ENCODE assay signal across 25 mouse cellular contexts in genomic region chr6:77047568-77047967, GRCm38 (mm10).
A peak's percentile ranks its signal among the peaks of the same experiment; 100 is the strongest.
DNase-seq lines count a peak whose midpoint lies in the region; ATAC-seq and TF ChIP-seq lines count a peak whose summit lies in the region.
"Had no signal": no experiment of that assay in that cellular context is flagged by ENCODE, and none has a peak within 500 bp of the region (broad histone marks: within the 10 kb centered on the region; RNA-seq: fewer than 3 reads in every experiment).

No protein-coding gene starts in this region.

- H3K4me2 ChIP-seq in forebrain, embryonic 14.5 days (ENCODE audit: low read length), result no peak overlapping the region
- no peak overlapping the region for H3K4me2 ChIP-seq in forebrain, postnatal 0 days (ENCODE audit: low read depth)
- H3K4me2 ChIP-seq in midbrain, embryonic 11.5 days, result no peak overlapping the region
- H3K4me2 ChIP-seq in midbrain, embryonic 15.5 days, result no peak overlapping the region
- no peak overlapping the region for H3K4me2 ChIP-seq in intestine, postnatal 0 days (replicated peaks; ENCODE audit: low read depth)
- H3K4me2 ChIP-seq: heart, embryonic 12.5 days; heart, embryonic 15.5 days had no signal

- TF ChIP-seq CTCF in forebrain, postnatal 0 days (IDR thresholded peaks at IDR 0.05; ENCODE audit: low read depth), result no peak
- TF ChIP-seq CTCF in brain, embryonic 14.5 days (IDR thresholded peaks at IDR 0.05; ENCODE audit: borderline replicate concordance, extremely low read depth, insufficient read depth, insufficient read length), result no peak
- no peak for TF ChIP-seq CTCF in intestine, postnatal 0 days (IDR thresholded peaks at IDR 0.05; ENCODE audit: low read depth)

- 7% methylated on average over 1 of the region's 1 CpGs for WGBS in forebrain, embryonic 14.5 days
- WGBS in forebrain, postnatal 0 days, result 16% methylated on average over 1 of the region's 1 CpGs
- 34% methylated on average over 1 of the region's 1 CpGs for WGBS in midbrain, embryonic 11.5 days
- 20% methylated on average over 1 of the region's 1 CpGs for WGBS in midbrain, embryonic 15.5 days
- WGBS in intestine, postnatal 0 days, result 84% methylated on average over 1 of the region's 1 CpGs

- H3K27ac ChIP-seq in forebrain, embryonic 14.5 days (ENCODE audit: low read depth, low read length), result no peak overlapping the region
- no peak overlapping the region for H3K27ac ChIP-seq in forebrain, postnatal 0 days (ENCODE audit: low read depth, low read length)
- peak overlapping the region; percentile 59; the same call in 1 of the 2 replicates for H3K27ac ChIP-seq in midbrain, embryonic 11.5 days (ENCODE audit: low read depth, low read length)
- H3K27ac ChIP-seq in midbrain, embryonic 15.5 days, result no peak overlapping the region
- H3K27ac ChIP-seq in intestine, postnatal 0 days (ENCODE audit: low read depth, low read length), result no peak overlapping the region
- H3K27ac ChIP-seq: heart, embryonic 15.5 days had no signal

- no peak for TF ChIP-seq POLR2A in brain, embryonic 14.5 days (IDR thresholded peaks at IDR 0.05; ENCODE audit: borderline replicate concordance, extremely low read depth, insufficient read depth, insufficient read length, poor library complexity, severe bottlenecking)

- H3K27me3 ChIP-seq in forebrain, embryonic 14.5 days (replicated peaks; ENCODE audit: control insufficient read depth, insufficient read depth, low read length), result no peaks in the 10 kb centered on the region
- H3K27me3 ChIP-seq in forebrain, postnatal 0 days (ENCODE audit: insufficient read depth, low read length), result no peaks in the 10 kb centered on the region
- no peaks in the 10 kb centered on the region for H3K27me3 ChIP-seq in midbrain, embryonic 11.5 days (ENCODE audit: control insufficient read depth, insufficient read depth, low read length)
- no peaks in the 10 kb centered on the region for H3K27me3 ChIP-seq in midbrain, embryonic 15.5 days (replicated peaks)
- no peaks in the 10 kb centered on the region for H3K27me3 ChIP-seq in intestine, postnatal 0 days (replicated peaks; ENCODE audit: control insufficient read depth, insufficient read depth, low read length)
- H3K27me3 ChIP-seq: heart, embryonic 12.5 days; heart, embryonic 15.5 days had no signal

- H3K4me3 ChIP-seq in forebrain, embryonic 14.5 days (ENCODE audit: low read depth, low read length), result no peak overlapping the region
- no peak overlapping the region for H3K4me3 ChIP-seq in forebrain, postnatal 0 days (ENCODE audit: low read depth, low read length)
- no peak overlapping the region for H3K4me3 ChIP-seq in midbrain, embryonic 11.5 days (ENCODE audit: low read depth, low read length)
- no peak overlapping the region for H3K4me3 ChIP-seq in midbrain, embryonic 15.5 days
- no peak overlapping the region for H3K4me3 ChIP-seq in intestine, postnatal 0 days (ENCODE audit: low read depth, low read length)
- H3K4me3 ChIP-seq: heart, embryonic 12.5 days; heart, embryonic 15.5 days; hindbrain, embryonic 10.5 days had no signal

- H3K4me1 ChIP-seq in forebrain, embryonic 14.5 days (ENCODE audit: control insufficient read depth, insufficient read depth, low read length), result peaks cover 15% of the 10 kb centered on the region; the same call in 1 of the 2 replicates
- no peaks in the 10 kb centered on the region for H3K4me1 ChIP-seq in forebrain, postnatal 0 days (ENCODE audit: insufficient read depth)
- peaks cover 26% of the 10 kb centered on the region for H3K4me1 ChIP-seq in midbrain, embryonic 11.5 days (ENCODE audit: control insufficient read depth, insufficient read depth, low read length)
- 0 out of 2 replicates have a peak, but pooled peaks cover 7% of the 10 kb centered on the region for H3K4me1 ChIP-seq in midbrain, embryonic 15.5 days
- H3K4me1 ChIP-seq in intestine, postnatal 0 days (replicated peaks; ENCODE audit: control insufficient read depth, insufficient read depth, low read length), result no peaks in the 10 kb centered on the region
- H3K4me1 ChIP-seq: heart, embryonic 12.5 days; heart, embryonic 15.5 days had no signal

- H3K9me3 ChIP-seq in forebrain, embryonic 14.5 days (replicated peaks; ENCODE audit: control insufficient read depth, low read length), result no peaks in the 10 kb centered on the region
- no peaks in the 10 kb centered on the region for H3K9me3 ChIP-seq in forebrain, postnatal 0 days (ENCODE audit: low read length)
- no peaks in the 10 kb centered on the region for H3K9me3 ChIP-seq in midbrain, embryonic 11.5 days (ENCODE audit: control insufficient read depth, low read length)
- H3K9me3 ChIP-seq in midbrain, embryonic 15.5 days, result no peaks in the 10 kb centered on the region
- H3K9me3 ChIP-seq in intestine, postnatal 0 days (ENCODE audit: control insufficient read depth), result no peaks in the 10 kb centered on the region
- H3K9me3 ChIP-seq: heart, embryonic 12.5 days; heart, embryonic 15.5 days; hindbrain, embryonic 10.5 days had no signal

- no peak overlapping the region for H3K9ac ChIP-seq in forebrain, embryonic 14.5 days (ENCODE audit: low read length)
- no peak overlapping the region for H3K9ac ChIP-seq in forebrain, postnatal 0 days
- no peak overlapping the region for H3K9ac ChIP-seq in midbrain, embryonic 11.5 days (ENCODE audit: low read length)
- H3K9ac ChIP-seq in midbrain, embryonic 15.5 days, result no peak overlapping the region
- H3K9ac ChIP-seq in intestine, postnatal 0 days (ENCODE audit: low read depth, low read length), result no peak overlapping the region
- H3K9ac ChIP-seq: heart, embryonic 12.5 days; heart, embryonic 15.5 days had no signal

- ATAC-seq in forebrain, embryonic 14.5 days, result peak; percentile 47; the same call in 1 of the 2 replicates
- ATAC-seq in forebrain, postnatal 0 days, result no peak
- peak; percentile 47; the same call in 1 of the 2 replicates for ATAC-seq in midbrain, embryonic 11.5 days (ENCODE audit: low FRiP score)
- ATAC-seq in midbrain, embryonic 15.5 days (replicated peaks), result no peak
- ATAC-seq in intestine, postnatal 0 days, result no peak
- ATAC-seq: activated CD4-positive, CD25-positive, alpha-beta regulatory T cell, adult 4 months; CD4-positive, CD25-positive, alpha-beta regulatory T cell, adult 4 months; hindbrain, embryonic 16.5 days; inflammation-experienced regulatory T-cells, adult 6 months; intestine, embryonic 16.5 days had no signal

- DNase-seq in forebrain, embryonic 14.5 days (ENCODE audit: low spot score), result peak; percentile 32
- DNase-seq in forebrain, postnatal 0 days, result no peak
- no peak for DNase-seq in midbrain, embryonic 11.5 days (ENCODE audit: low spot score, missing footprints)
- DNase-seq in Muller cell, postnatal 12 days (ENCODE audit: inconsistent ontology term), result peak; percentile 62
- DNase-seq in brain, embryonic 14.5 days (ENCODE audit: low read depth), result peak; percentile 61
- no peak for DNase-seq in ovary, postnatal 36 days (ENCODE audit: low spot score)
- DNase-seq: adrenal gland, adult 8-10 months; adrenal gland, postnatal 25 days; cerebellum, adult 18-20 months; cerebellum, adult 9-10 months; cerebellum, postnatal 14 days; gastrocnemius, postnatal 25 days; heart, adult 18-20 months; heart, postnatal 10 days; heart, postnatal 36 days had no signal

- H3K36me3 ChIP-seq in forebrain, embryonic 14.5 days (ENCODE audit: control insufficient read depth, insufficient read depth, low read length), result no peaks in the 10 kb centered on the region
- H3K36me3 ChIP-seq in forebrain, postnatal 0 days (ENCODE audit: insufficient read depth), result no peaks in the 10 kb centered on the region
- H3K36me3 ChIP-seq in midbrain, embryonic 11.5 days (ENCODE audit: control insufficient read depth, insufficient read depth, low read length), result no peaks in the 10 kb centered on the region
- no peaks in the 10 kb centered on the region for H3K36me3 ChIP-seq in midbrain, embryonic 15.5 days (replicated peaks)
- H3K36me3 ChIP-seq in intestine, postnatal 0 days (ENCODE audit: control insufficient read depth, insufficient read depth), result no peaks in the 10 kb centered on the region
- H3K36me3 ChIP-seq: heart, embryonic 12.5 days; heart, embryonic 15.5 days; hindbrain, embryonic 10.5 days had no signal

Comparison
In these comparisons a context has a peak if more than half of its experiments do, and no peak if none do; other contexts are left out.
1. ATAC-seq: peak in forebrain, embryonic 14.5 days (single experiment) and midbrain, embryonic 11.5 days (single experiment); none in forebrain, postnatal 0 days (single experiment), midbrain, embryonic 15.5 days (single experiment) and intestine, postnatal 0 days (single experiment).
2. DNase-seq: peak in forebrain, embryonic 14.5 days (single experiment), Muller cell, postnatal 12 days (single experiment) and brain, embryonic 14.5 days (single experiment); none in forebrain, postnatal 0 days (single experiment), midbrain, embryonic 11.5 days (single experiment) and ovary, postnatal 36 days (single experiment).